Mouse (Mus musculus) liver, embryonic 14.5 days (tissue): ENCODE results near the gene Rab3il1.

Experiments
- CTCF ChIP-seq: IDR thresholded peaks from 2 replicates; pipeline ENCODE4 v1.5.1; 2016; ENCODE audit warnings: antibody characterized with exemption, low read depth, control low read depth
- EP300 ChIP-seq: IDR thresholded peaks from 2 replicates; pipeline ENCODE4 v1.6.1; 2016; ENCODE audit warnings: antibody characterized with exemption, low read depth

DNA sequence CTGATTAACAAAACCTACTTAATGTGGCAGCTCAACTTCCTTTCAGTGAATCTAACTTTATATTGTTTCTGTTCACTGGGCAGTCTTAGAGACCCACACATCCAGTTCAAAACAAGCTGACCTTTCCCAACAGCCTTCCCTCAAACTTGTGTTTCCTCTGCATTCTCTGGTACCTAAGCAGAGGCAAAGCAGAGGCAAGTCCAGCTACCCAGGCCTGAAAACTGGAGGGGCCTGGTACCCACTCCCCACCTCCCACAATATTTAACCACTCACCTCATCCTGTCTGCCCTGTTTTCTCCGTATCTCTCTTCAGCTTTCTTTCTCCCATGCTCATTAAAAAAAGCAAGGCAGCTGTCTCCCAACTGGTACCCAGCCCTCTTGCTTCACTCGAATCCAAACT, 22.3 kb upstream of the Rab3il1 start:
- TF ChIP-seq CTCF = no peak
- no peak for TF ChIP-seq EP300
